Mouse (Mus musculus): Measurements from ENCODE around the gene Cdx2. TPM values are rescaled to one million over a fixed set of nuclear protein-coding genes. Genes with fewer than 3 reads are reported as not detected.

Gene Cdx2
- total RNA-seq, 2 experiments from 2014 or later, result not detected

DNA sequence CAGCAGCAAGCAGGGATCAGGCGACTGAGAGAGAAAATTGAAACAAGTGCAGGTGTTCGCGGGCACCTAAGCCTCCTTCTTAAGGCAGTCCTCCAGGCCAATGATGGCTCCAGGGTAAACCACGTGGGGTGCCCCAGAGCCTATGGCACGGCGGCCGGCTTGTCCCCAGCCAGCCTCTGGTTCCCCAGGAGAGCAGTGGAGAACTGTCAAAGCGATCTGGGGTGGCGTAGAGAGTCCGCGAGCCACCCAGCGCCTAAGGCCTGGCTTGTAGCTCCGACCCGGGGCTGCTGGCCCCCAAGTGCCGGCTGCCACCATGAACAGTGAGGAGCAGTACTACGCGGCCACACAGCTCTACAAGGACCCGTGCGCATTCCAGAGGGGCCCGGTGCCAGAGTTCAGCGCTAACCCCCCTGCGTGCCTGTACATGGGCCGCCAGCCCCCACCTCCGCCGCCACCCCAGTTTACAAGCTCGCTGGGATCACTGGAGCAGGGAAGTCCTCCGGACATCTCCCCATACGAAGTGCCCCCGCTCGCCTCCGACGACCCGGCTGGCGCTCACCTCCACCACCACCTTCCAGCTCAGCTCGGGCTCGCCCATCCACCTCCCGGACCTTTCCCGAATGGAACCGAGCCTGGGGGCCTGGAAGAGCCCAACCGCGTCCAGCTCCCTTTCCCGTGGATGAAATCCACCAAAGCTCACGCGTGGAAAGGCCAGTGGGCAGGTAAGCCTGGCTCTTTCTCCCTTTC lies 37.0 kb downstream of the Cdx2 start, which contains the start of gene Pdx1:
Pdx1 (plus strand) TSS at position 34 of the 747 bp plus-strand sequence.
- intact Hi-C loops (cut with DNase I), result loop anchor here (5.0 to 10.0 kb wide), 3 partner anchors 42 to 455 kb away; partner anchors contain the start of genes Flt1 and Gsx1
- no peak for DNase-seq (ENCODE audit: low spot score in 2 of 2)

DNA sequence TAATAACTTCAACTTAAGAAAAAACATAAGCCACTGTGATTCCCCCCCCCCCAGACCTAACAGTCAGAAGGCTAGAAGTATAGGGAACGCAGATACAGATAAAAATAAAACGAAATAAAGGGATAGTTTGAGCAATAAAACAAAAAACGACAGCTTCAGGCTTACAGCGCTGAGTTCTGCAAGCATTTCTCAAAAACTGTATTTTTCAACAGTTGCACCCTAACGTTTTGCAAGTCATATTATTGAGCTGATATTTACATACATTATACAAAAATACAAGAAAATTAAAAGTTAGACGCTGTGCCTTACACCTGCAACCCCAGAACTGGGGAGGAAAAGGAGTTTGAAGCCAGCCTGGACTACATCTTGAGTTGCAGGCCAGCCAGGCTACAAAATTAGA lies 37.7 kb downstream of the Cdx2 start:
- DNase-seq (ENCODE audit: low spot score in 2 of 2), result no peak
- intact Hi-C loops (cut with DNase I), result no loop called here

DNA sequence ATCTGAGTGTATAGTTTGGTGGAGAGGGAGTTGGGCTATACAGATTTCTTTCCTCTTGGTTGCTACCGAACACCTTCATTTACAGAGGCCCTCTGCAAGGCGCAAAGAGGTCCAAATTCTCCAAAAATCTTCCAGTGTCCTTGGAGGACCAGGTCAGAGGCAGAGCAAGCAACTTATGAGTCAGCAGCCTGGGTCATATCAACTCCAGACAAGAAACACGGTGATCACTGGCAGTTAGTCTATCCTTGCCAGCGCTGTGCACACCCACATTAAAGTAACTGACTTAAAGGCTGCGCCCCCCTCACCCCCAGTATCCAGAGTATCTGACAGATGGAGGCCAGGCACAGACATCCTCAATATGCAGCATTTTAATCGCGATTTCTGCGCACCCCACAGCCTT lies 38.3 kb downstream of the Cdx2 start:
- DNase-seq (ENCODE audit: low spot score in 2 of 2), result no peak
- intact Hi-C loops (cut with DNase I), result no loop called here

DNA sequence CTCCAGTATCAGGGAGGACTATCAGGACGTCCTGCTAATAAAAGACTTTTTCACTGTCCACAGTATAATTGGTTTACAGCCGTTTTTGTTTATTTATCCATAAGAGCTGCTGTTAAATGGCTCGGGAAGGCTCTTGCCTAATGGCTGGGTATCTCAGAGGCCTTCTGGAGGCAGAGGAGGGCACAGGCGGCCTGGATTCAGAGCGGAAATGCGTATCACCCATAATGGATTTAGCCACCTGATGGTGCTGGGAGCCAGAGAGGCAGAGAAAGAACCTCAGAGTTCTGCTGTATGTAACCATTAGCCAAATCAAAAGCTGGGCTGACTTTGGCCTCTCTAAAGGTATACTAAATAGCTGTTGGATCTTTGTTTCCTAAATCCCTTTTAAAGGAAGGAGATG lies 39.6 kb downstream of the Cdx2 start:
- intact Hi-C loops (cut with DNase I), result no loop called here
- no peak for DNase-seq (ENCODE audit: low spot score in 2 of 2)

DNA sequence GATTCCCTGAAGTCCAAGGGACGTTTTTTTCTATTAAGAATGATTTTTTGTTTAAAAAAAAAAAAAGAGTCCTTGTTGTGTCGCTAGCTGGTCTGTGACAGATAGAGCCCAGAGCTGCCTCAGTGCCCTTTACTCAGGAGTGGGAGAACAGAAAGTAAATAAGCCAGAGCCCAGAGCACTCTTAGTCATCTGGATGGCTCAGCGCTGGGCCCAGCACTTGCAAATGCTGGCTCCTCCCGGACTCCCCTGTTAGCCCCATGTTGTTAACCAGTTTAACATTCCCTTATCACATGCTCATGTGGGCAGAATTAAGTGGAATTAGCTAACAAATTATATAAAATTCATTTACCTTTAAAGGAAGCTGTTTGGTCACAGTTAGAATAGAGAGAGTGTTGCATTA lies 43.1 kb downstream of the Cdx2 start:
- no peak for DNase-seq (ENCODE audit: low spot score in 2 of 2)
- intact Hi-C loops (cut with DNase I), result no loop called here

DNA sequence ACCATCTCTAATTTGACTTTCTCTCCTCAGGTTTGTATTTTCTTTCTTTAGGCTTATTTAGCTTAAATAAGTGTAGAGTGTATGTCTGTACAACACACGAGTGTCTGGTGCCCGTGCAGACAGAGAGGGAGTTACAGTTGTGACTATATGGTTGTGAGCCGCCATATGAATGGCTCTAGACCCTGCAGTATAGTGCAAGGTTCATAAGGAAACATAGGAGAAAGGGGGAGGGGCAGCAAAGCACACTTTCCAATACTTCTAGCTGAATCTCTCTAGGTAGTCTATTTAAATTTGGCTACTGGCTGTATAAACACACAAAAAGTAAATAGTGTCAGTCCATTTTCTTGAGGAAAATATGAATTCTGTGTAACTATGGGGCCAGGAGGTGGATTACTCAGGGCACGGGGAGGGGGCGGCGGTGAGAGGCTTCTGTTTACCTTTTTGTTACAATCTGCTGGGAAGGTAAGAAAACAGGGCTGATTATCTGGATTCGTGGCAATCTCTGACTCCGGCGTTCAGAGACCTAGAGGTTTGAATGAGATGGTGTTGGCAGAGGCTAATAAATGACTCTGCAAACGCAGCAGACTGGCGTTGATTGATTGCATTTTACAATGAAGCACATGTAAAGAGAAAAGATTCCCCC lies 45.0 kb downstream of the Cdx2 start:
- no peak for DNase-seq (ENCODE audit: low spot score in 2 of 2)
- intact Hi-C loops (cut with DNase I), result no loop called here

DNA sequence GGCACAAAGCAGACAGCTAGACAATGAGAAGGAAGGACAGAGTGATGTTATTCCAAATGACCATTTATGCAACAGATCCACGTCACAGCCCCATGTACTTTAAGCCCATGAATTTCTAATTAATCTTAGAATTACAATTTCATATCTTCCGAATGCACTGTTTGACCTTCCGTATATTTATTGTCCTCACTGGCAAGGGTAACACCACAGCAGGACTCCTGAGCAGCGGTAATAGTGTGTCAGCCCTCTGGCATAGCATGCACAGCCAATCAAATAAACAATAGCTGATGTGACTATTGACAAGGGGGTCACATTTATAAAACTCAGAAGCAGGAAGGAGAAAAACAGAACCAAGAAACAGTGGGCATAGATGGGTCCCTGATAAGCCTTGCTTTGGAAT lies 46.3 kb downstream of the Cdx2 start:
- intact Hi-C loops (cut with DNase I), result no loop called here
- no peak for DNase-seq (ENCODE audit: low spot score in 2 of 2)

DNA sequence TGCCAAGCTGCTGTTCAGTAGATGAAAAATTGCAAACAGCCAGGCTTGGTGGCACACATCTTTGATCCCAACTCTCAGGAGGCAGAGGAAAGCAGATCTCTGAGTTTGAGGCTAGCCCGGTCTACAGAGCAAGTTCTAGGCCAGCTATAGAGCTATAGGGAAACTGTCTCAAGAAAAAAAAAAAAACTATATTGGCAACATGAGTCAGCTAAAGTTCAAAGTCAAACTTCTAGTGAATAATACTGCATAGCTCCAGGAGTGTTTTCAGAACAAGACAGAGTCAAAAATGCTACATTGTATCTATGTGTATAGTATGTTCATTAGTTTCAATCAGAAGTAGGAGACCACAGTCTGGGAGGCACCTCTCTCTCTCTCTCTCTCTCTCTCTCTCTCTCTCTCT lies 46.9 kb downstream of the Cdx2 start:
- DNase-seq (ENCODE audit: low spot score in 2 of 2), result no peak
- intact Hi-C loops (cut with DNase I), result no loop called here

Small RNAs within 50 kb of the gene (microRNA-seq; reads per million reads assigned to microRNA genes)
- 0.26 to 0.67 reads per million in 2 experiments for gene Mir7k

Other genes with a start within 250 kb of the Cdx2 start
- 1 to 10 TPM; 5.3 to 7.6 TPM for gene Lnx2, start 230.7 kb downstream of the Cdx2 start, total RNA-seq (2021)
- 10 to 100 TPM; 72.9 to 79.5 TPM for gene Polr1d, start 230.2 kb downstream of the Cdx2 start, total RNA-seq (2021)
- under 1 TPM; 0.46 to 0.68 TPM for gene Gsx1, start 118.6 kb downstream of the Cdx2 start, total RNA-seq (2021)
- gene Pdx1, start 37.3 kb downstream of the Cdx2 start, total RNA-seq (2021), result not detected
- not detected for gene Urad, start 15.2 kb upstream of the Cdx2 start, total RNA-seq (2021)
- gene Flt3, start 93.2 kb upstream of the Cdx2 start, total RNA-seq (2021), result 1 to 10 TPM; 3.7 to 4.4 TPM
- 10 to 100 TPM; 74.0 to 85.7 TPM for gene Pan3, start 122.9 kb upstream of the Cdx2 start, total RNA-seq (2021)

Measured in left cerebral cortex, postnatal 14 days (tissue).